Mouse (Mus musculus): Measurements from ENCODE around the gene Bsn.

The Bsn gene

DNA sequence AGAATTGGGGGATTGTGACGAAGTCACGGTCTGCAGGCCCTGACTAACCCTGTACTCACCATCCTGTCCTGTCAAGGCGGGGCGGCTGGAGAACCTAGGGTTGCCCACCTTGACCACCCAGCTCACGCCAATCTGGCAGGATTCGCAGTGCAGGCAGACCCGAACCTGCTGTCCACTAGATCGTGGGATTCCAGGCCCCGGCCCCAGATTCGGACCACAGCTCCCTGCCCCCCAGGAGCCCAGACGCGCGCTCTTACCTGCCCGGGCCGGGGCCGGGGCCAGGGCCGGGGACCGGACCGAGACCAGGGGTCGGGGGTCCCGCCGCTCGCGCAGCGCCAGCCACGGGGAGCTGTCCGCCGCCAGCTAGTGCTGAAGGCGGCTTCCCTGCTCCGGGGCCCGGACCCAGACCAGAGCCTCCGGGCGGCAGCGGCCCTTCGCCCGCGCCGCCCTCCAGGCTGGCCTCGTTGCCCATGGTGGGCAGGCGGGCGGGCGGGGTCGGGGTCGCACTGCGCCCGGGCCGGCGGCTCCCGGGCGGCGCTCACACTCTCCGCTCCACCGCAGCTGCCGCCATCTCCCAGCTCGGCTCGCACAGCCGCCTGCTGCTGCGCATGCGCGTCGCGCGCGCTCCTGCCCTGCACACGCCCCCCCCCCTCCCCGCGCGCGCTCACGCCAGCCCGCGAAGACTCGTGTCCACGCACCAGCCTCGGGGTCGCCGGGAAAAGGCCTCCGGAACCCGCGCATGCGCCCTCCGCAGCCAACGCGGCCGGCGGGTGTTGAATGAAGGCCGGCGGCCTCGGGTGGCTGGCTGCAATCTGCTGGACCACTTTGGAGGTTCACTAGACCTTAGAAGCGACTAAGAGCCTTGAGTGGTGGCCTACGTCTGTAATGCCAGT lies at the start of gene Bsn:
Gene Bsn, minus strand, starts transcription at position 598 of the 893 bp plus-strand sequence.
- DNase-seq (ENCODE audit: low spot score): peak; percentile 84

DNA sequence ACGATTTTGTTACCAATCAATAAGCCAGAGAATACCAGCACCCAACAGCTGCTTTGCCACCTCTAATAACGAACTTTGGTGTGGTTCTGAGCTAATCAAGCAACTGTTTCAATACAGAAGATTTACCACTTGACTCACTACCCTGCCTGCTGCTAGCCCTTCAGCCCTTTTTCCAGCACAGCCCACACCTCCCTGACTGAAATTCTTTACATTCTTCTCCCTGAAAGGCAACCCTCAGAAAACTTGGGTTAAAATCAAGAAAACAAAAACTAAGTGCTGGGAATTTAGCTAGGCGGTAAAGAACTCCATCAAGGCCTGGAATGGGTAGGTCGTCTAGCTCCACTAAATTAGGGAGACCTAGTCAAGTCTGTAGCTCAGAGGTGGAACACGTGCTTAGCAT lies 49.8 kb upstream of the Bsn start:
- no peak for DNase-seq (ENCODE audit: low spot score)

DNA sequence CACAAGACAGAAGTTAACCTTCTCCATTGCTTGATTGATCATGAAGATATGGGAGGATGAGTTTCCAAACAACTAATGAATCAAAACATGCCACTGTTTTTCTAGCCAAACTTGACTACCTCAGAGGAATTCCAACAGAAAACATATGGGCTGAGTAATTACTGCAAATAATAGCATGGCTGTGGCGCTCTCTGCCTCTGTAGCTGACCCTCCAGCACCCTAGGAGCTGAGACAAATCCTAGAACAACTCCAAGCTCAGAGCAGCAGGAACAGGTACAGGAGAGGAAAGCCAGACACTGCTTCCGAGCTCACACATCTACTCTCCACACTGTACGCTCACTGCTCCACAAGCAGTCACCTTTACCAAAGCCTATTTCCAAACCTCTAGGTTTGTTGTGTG lies 48.6 kb upstream of the Bsn start:
- no peak for DNase-seq (ENCODE audit: low spot score)

DNA sequence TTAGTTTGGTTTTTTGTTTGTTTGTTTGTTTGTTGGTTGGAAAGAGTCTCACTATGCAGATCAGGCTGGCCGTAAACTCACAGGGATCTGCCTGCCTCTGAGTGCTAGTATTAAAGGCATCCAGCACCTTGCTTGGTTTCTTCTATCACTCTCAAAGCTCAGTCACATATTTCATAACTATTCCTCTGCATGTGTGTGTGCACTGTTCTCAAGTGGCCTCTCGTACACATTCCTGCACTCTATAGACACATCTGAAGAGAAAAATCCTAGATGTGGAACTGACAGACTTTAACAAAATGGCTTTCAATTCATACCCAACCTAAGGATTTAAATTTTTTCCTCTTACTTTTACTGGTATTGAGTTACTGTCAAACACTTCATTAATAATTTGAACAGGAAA lies 48.2 kb upstream of the Bsn start:
- no peak for DNase-seq (ENCODE audit: low spot score)

DNA sequence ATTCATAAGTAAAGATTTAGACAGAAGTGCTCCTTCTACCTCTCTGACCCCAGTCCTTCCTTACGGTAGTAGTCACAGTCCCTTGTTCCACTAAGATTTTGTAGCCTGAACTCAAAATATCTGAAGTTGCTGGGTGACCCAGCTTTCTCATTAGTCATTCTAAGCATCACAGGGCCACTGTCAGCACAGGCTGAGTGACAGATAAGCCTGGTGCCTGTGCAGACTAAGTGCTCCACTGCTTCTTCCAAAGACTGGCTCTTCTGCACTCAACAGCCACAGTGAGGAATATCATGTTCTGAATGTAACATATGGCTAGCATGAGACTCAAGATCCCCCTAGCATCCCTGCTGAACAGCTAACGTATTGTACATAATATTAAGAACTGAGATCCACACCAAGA lies 44.5 kb upstream of the Bsn start:
- no peak for DNase-seq (ENCODE audit: low spot score)

DNA sequence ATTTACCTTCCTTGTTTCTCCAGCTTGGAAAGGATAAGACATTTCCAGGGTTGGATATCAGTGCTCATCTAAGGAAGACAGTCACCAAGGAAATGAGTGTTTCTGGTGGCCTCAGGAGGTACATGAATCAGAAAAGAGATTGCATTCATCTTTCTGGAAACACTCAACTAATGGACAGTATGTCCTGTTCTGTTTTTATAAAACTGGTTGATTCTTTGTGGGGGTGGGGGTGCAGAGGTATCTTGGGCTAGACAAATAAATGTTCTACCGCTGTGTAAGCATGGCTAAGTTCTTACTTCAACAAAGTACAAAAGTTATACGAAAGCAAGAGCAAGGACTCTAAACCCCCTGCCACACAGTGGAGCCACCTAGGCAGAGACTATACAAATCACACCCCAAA lies 42.7 kb upstream of the Bsn start:
- DNase-seq (ENCODE audit: low spot score): no peak

DNA sequence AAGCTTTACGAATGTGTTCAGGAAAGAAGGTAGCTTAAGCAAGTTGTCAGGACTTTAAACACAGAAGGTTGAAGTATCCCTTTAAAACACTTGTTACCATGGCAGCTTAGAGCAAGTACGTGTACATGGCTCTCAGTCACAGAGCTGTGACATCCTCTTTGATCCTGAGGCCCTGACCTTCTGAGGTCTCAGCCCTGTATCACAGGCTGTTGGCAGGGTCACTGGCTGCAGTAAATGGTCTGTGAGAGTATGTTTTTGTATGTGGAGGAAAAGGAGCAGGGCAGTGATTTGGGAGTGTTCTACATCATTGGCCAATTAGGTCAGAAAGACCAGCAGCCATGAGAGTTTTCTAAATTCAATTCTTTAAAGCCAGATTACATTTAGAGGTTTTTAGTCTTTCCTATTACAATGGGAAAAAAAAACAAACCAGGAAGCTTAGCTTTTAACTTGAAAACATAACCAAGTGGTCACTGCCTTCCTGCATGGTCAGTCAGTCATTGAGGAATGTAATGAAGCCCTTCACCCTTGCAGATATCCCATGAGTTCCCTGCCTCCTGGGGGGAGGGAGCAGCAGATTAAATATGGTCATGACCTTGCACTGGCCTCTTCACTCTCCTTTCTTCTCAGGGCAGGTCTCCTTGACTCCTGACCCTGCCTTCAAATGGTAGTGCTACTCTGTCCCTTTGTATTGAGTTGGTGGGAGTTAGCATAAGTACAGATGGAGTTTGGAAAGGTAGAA lies 37.9 kb upstream of the Bsn start:
- DNase-seq (ENCODE audit: low spot score): no peak

DNA sequence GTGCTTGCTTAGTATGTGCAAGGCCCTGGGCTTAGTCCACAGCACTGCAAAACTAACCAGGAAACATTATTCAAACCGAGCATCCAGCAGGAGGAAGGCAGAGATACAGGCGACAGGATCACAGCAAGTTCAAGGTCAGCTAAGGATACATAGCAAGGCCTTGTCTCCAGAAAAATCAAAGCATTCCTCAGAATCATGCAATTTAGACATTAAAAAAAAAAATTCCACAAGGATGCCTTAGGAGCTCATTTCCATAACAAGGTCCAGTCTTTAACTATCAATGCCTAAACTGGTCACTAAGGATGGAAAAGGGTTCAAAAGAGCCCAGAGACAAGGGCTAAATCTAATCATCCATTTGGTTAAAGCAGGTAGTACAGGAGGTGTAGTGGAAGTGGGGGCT lies 35.0 kb upstream of the Bsn start:
- no peak for DNase-seq (ENCODE audit: low spot score)

DNA sequence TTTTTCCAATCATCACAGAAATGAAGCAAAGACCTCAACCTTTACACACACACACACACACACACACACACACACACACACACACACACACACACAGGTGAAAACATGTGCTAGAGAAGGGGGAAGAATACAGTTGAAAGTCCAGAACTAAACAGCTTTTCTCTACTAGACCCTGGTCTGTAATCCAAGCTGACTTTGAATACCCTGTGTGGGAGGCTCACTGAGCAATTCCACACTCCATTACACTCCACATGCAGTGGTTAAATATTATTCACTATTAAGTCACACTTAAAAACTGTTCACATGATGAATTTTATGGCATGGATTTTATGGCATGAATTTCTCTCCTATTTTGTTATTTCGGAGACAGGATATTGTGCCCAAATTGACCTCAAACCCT lies 33.4 kb upstream of the Bsn start:
- DNase-seq (ENCODE audit: low spot score): no peak

DNA sequence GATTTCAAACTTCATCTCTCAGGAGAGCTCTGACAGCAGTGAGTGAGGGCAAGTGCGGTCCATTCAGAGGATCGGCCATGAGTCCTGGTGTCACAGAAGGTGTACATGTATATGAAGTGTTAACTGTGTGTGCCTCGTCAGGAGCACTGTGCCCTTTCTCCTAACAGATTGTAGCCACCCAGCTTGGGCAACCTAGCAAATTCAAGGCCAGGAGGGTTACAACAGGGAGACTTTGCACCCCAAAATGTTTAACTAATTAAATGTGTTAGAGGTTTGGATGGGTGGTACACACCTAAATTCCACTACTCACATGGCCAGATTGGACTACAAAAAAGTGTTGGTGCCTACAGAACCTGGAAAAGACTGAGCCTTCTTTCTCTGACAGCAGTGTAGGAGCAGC lies 31.4 kb upstream of the Bsn start:
- DNase-seq (ENCODE audit: low spot score): no peak

DNA sequence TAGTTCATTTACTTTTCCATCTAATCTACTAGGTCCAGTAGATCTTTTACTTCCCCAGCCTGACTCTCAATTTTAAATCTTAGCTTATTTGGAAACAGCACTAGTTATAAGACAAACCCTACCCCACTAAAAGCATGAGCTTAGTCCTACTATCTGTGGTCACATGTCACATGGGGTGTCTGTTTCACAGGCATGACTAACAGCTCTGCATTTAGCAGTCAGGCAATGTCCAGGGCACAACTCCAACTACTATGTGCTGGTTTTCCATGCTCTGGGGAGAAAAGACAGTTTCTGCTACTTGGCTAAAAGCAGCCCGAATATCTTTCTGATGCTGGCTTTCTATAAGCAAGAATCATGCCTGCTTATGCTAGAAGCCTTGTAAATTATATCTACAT lies 30.2 kb upstream of the Bsn start:
- DNase-seq (ENCODE audit: low spot score): no peak

DNA sequence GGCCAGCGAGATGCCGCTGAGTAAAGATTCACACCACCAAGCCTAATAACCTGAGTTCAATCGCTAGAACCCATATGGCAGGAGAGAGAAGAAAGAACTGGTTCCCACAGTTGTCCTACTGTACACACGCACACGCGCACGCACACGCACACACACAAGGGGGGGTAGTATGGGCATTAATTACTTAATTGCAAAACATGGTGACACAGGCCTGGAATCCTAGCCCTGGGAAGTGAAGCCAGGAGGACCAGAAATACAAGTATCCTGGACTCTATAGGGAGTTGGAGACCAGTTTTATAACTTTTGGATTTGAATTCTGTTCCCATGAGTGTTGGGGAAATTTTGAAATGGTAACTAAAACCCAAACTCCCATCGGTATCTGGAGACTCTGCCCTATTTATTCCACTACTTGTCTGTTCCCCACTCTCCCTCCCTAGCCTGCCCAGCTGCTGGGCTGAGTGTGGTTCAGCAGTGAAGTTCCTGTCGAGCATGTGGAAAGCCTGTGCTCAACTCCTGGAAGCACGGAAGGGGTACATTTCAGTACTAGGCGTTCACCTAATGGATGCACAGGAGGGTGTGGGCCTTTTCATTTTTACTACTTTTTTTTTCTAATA lies 29.7 kb upstream of the Bsn start:
- DNase-seq (ENCODE audit: low spot score): no peak

DNA sequence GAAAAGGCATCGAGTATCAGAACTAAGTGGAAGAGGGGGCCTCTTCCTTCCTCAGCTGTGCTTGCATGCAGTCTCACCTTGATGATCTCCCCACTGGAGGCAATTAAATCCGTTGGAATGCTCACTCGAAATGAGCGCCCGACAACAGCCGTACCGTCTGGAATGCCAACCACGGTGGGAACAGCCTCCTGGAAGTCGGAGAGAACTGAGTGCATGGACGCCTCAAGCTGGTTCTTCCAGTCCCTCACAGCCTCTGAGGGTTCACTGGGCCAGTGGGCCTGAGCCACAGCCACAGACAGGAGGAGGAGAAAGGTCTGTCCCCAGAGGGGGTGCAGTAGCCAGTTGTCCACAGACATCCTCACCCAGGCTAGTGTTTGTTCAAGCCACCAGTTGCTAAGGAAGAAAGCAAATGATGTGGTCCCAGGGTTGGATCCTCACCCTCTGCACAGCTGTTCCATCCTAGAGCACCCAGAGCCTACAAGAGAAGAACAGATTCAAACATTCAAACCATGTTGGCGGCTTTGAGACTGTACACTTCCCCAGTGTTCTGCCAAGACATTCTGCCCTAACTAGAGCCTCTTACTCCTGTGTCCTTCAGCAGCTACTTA lies 27.9 kb upstream of the Bsn start:
- no peak for DNase-seq (ENCODE audit: low spot score)

DNA sequence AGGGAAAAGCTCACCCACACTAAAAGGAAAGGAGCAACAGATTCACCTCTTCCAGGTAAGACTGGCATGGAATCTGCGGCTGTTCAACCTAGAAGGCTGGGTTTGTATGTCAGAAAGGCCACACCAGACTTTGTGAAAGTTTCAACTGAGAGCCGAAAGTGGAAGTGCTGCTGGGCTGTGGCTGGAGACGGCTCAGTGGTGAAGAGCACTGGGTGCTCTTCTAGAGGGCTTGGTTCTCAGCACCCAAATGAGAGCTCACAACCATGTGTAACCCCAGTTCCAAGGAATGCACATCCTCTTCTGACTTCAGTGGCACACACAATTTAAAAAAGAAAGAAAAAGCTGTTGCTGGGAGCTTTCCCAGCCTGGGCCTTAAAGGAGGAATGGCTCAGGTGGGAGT lies 27.2 kb upstream of the Bsn start:
- no peak for DNase-seq (ENCODE audit: low spot score)

DNA sequence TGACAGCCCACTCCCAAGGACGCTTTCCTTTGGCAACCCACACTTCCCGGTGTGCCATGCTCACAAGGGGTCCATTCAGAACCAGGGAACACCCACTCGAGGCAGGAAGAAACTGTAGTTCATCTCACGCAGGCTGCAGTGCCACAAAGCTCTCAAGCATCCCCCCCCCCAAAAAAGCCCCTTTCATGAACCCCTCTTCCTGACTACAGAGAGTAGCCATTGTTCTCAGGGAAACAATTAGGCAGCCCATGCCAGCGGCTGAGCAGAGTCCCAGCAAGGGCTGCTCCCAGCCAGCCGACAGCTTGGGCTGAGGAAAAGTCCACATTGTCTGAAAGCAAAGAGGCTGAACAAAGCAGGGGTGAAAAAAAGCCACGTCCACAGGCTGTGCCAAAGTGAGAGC lies 22.9 kb upstream of the Bsn start:
- DNase-seq (ENCODE audit: low spot score): no peak

DNA sequence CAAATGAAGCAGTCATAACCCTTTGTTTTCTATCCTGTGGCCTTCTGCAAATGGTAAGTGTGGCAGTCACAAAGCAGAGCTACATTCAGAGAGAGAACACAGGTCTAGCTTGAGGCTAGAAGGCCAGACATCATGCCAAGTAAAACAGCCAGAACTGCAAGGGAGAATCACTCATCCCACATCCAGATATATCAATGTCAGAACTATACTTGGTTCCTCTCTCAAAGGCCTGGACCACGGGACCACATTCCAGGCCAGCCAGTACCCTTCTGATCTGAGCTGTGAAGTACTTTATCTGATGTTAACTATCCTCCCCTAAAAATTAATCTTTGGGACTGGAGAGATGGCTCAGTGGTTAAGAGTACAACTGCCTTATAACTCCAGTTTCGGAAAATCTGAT lies 22.2 kb upstream of the Bsn start:
- no peak for DNase-seq (ENCODE audit: low spot score)

DNA sequence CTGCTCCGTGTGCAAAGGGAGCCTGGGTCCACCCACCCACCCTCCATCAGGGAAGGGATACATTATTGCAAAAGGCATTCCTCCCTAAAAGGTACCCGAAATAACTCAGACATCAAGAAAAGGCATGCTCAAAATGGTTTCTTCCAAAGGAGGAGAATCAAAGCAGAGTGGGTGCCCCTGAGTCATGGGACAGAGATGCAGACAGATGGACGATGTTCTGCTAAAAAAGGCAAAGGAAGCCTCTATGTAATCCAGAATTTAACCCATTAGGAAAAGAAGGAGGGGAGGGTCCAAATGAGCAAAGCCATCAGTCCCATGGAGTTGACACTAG lies 15.4 kb upstream of the Bsn start:
- no peak for DNase-seq (ENCODE audit: low spot score)

DNA sequence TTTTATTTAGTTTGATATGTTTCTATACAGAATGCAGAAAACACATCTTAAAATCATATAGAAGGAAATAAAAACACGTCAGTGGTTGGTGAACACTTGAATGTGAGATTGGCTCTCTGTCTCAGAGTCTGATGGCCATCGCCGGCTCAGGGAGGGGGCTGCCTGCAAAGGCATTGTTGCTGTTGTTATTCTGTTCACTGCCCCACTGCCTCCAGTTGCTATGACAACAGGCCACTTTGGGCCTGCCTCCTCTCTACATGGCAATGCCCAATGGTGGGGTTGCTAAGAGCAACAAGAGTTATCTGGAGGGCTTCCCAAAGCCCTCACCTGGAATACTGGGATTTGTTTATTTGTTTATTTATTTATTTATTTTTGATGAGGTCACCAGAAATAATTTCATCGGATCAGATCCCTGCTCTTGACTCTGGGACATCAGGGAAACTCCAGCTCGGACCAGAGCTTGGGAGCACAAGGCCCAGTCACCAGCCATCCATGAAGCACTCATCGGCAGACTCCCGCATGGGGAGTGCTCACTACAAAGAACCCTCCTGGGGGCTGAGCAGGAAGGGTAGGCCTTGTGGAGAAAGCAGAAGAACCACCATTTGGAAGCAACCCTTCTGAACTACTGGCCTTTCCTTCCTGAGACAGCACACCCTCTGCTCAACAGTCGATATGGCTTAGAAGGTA lies 14.8 kb upstream of the Bsn start:
- no peak for DNase-seq (ENCODE audit: low spot score)

DNA sequence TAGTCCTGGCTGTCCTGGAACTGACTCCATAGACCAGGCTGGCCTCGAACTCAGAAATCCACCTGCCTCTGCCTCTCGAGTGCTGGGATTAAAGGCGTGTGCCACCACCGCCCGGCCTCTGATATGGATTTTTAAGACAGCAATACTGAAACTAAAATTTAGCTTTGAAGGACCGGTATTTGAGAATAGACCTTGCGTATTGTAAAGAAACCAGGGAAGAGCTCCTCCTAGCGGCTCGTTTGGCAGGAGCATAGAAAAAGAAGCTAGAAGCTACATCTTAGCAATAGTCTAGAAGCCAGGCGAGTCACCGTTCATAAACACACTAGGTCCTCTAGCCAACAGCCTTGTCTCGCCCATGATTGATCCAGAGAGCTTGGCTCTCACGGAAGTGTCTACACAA lies 12.8 kb upstream of the Bsn start:
- DNase-seq (ENCODE audit: low spot score): peak; percentile 85

DNA sequence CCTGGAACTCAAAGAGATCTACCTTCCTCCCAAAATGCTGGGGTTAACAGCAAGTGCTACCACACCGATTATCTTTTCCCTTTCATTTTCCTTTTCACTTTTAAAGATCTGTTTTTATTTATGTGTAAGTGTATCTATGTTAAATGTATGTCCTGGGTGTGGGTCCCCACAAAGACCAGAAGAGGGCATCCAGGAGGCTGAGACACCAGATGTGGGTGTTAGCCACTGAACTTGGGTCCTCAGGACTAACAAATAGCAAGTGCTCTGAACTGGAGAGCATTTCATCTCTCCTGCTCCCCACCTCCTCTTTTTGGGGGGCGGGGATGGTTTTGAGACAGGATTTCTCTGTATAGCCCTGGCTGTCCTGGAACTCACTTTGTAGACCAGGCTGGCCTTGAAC lies 12.0 kb upstream of the Bsn start:
- DNase-seq (ENCODE audit: low spot score): no peak

DNA sequence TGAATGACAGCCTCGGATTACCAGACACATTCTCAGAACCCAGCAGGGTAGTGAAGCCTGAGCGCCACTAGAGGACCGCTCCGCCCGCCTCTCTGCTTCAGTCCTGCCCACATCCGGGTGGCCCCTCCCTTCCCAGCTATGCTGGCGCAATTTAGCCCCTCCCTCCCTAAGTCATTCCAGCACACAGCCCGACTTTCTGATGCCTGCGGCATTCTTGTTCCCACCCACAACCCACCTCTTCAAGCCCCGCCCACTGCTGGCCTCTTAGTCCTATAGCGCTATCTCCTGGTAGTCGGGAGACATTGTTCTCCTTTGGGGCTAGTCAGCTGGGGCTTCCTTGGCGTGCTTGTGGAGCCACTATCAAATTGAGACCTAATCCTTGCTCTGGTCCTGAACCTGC lies 11.0 kb upstream of the Bsn start:
- peak; percentile 95 for DNase-seq (ENCODE audit: low spot score)

DNA sequence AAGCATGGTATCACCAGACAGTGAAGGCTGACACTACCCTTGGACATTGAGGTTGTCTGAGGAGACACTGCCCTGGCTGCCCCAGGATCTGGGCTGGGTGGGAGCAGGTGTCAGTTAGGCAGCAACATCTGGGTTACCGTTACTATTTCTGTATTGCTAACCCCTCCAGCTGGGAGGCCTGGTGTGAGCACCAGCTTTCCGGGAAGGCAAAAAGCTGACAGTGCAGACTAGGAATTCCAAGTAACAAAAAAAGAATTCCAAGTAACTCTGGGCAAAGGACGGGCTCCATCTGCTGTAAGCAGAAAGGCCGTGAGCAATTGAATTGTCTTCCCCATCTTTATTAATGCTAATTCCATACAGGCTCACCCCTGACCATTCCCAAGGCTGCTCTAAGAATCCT lies 8.4 kb upstream of the Bsn start:
- DNase-seq (ENCODE audit: low spot score): no peak
